Mouse (Mus musculus) megakaryocyte-erythroid progenitor cell, adult 5-6 weeks (primary cell): Measurements from ENCODE around the gene Nfia. TPM values are rescaled to one million over a fixed set of nuclear protein-coding genes. Genes with fewer than 3 reads are reported as not detected.

Experiments used
- ATAC-seq: replicated peaks from 2 replicates; pipeline ENCODE4 v1.8.0; 2016; ENCODE audit warnings: mild to moderate bottlenecking, inconsistent platforms; ENCODE audit not compliant: severe bottlenecking, poor library complexity, low FRiP score, low TSS enrichment
- total RNA-seq, 2 experiments: library from RNA; stranded (forward) in 1 of 2; stranded (reverse) in 1 of 2; fragments of 200-1000, 215-1000 nt in 1 of 2; fragments of >200 nt in 1 of 2; fragmentation: Nextera tagmentation in 1 of 2; gene quantifications; 2 replicates each; pipeline ENCODE4 v1.2.3; 2014 to 2017

The Nfia gene
- total RNA-seq, 2 experiments from 2014 or later, result 33.0 to 212 TPM

- ATAC-seq, result no peak
Measured at GRCm38 (mm10) chr4:97779003-97779930, 6.7 kb downstream of the Nfia start.

GRCm38 (mm10) chr4:97780024-97780423 is 7.5 kb downstream of the Nfia start:
- no peak for ATAC-seq

- ATAC-seq, result no peak
Measured at GRCm38 (mm10) chr4:97780666-97781435, 8.3 kb downstream of the Nfia start.

- ATAC-seq, result peak; percentile 37; the same call in 1 of the 2 replicates
Measured at GRCm38 (mm10) chr4:97782069-97782468, 9.5 kb downstream of the Nfia start.

GRCm38 (mm10) chr4:97782497-97782896 is 10.0 kb downstream of the Nfia start:
- no peak for ATAC-seq

- ATAC-seq, result no peak
Measured at GRCm38 (mm10) chr4:97783073-97783879, 10.7 kb downstream of the Nfia start.

- ATAC-seq, result no peak
Measured at GRCm38 (mm10) chr4:97784236-97784635, 11.7 kb downstream of the Nfia start.

- no peak for ATAC-seq
Measured at GRCm38 (mm10) chr4:97785547-97786271, 13.2 kb downstream of the Nfia start.

GRCm38 (mm10) chr4:97786571-97786970 is 14.0 kb downstream of the Nfia start:
- no peak for ATAC-seq

GRCm38 (mm10) chr4:97787515-97787914 is 15.0 kb downstream of the Nfia start:
- ATAC-seq, result no peak

GRCm38 (mm10) chr4:97788537-97788936 is 16.0 kb downstream of the Nfia start:
- no peak for ATAC-seq

- no peak for ATAC-seq
Measured at GRCm38 (mm10) chr4:97793931-97794330, 21.4 kb downstream of the Nfia start.

- ATAC-seq, result no peak
Measured at GRCm38 (mm10) chr4:97794865-97795264, 22.3 kb downstream of the Nfia start.

- no peak for ATAC-seq
Measured at GRCm38 (mm10) chr4:97795957-97796356, 23.4 kb downstream of the Nfia start.

- ATAC-seq, result no peak
Measured at GRCm38 (mm10) chr4:97796505-97796904, 24.0 kb downstream of the Nfia start.

- peak; percentile 38; the same call in 1 of the 2 replicates for ATAC-seq
Measured at GRCm38 (mm10) chr4:97803791-97804190, 31.3 kb downstream of the Nfia start.

- no peak for ATAC-seq
Measured at GRCm38 (mm10) chr4:97804638-97805037, 32.1 kb downstream of the Nfia start.

- no peak for ATAC-seq
Measured at GRCm38 (mm10) chr4:97805255-97805654, 32.7 kb downstream of the Nfia start.
